Mouse (Mus musculus): ENCODE measurements around the gene Por. TPM values are rescaled to one million over a fixed set of nuclear protein-coding genes. Genes with fewer than 3 reads are reported as not detected.

Por gene
- polyA plus RNA-seq, 1 experiment from 2014 or later: 67.8 TPM

- no peak overlapping the region for H3K4me2 ChIP-seq
- no peak overlapping the region for H3K4me3 ChIP-seq
These were observed 8.6 kb downstream of the Por start for GRCm38 (mm10) chr5:135678481-135678880.

GRCm38 (mm10) chr5:135680967-135681545 lies 11.2 kb downstream of the Por start:
- Histone ChIP-seq H3K9me3 (no peaks in the 10 kb centered on the region), H3K4me2 (no peak overlapping the region), H3K4me1 (no peaks in the 10 kb centered on the region), H3K27me3 (no peaks in the 10 kb centered on the region), H3K36me3 (no peaks in the 10 kb centered on the region), H3K4me3 (no peak overlapping the region), H3K27ac (no peak overlapping the region), H3K9ac (no peak overlapping the region)
- no peak for ATAC-seq (ENCODE audit: borderline replicate concordance, extremely low read depth, low FRiP score, low TSS enrichment)
- WGBS: 74% methylated on average over 6 of the region's 6 CpGs

More at GRCm38 (mm10) chr5:135678481-135678880, 8.6 kb downstream of the Por start:
- 91% methylated on average over 6 of the region's 6 CpGs for WGBS
- no peaks in the 10 kb centered on the region for H3K36me3 ChIP-seq
- no peak for ATAC-seq (ENCODE audit: borderline replicate concordance, extremely low read depth, low FRiP score, low TSS enrichment)
- H3K27ac ChIP-seq: no peak overlapping the region
- peaks cover 4% of the 10 kb centered on the region; the same call in 1 of the 2 replicates for H3K27me3 ChIP-seq
- peaks cover 10% of the 10 kb centered on the region for H3K4me1 ChIP-seq
- no peaks in the 10 kb centered on the region for H3K9me3 ChIP-seq
- no peak overlapping the region for H3K9ac ChIP-seq

GRCm38 (mm10) chr5:135682009-135682408 lies 12.2 kb downstream of the Por start:
- no peak overlapping the region for H3K4me3 ChIP-seq
- H3K9ac ChIP-seq: no peak overlapping the region
- H3K4me2 ChIP-seq: no peak overlapping the region
- no peaks in the 10 kb centered on the region for H3K27me3 ChIP-seq
- no peaks in the 10 kb centered on the region for H3K9me3 ChIP-seq
- 95% methylated on average over 5 of the region's 5 CpGs for WGBS
- no peak overlapping the region for H3K27ac ChIP-seq
- no peaks in the 10 kb centered on the region for H3K36me3 ChIP-seq
- no peaks in the 10 kb centered on the region for H3K4me1 ChIP-seq
- no peak for ATAC-seq (ENCODE audit: borderline replicate concordance, extremely low read depth, low FRiP score, low TSS enrichment)

- Histone ChIP-seq H3K9me3 (no peaks in the 10 kb centered on the region), H3K4me2 (no peak overlapping the region), H3K27ac (no peak overlapping the region), H3K36me3 (no peaks in the 10 kb centered on the region), H3K9ac (no peak overlapping the region), H3K27me3 (no peaks in the 10 kb centered on the region), H3K4me3 (no peak overlapping the region), H3K4me1 (0 out of 2 replicates have a peak, but pooled peaks cover 2% of the 10 kb centered on the region)
- ATAC-seq (ENCODE audit: borderline replicate concordance, extremely low read depth, low FRiP score, low TSS enrichment): no peak
- 54% methylated on average over 12 of the region's 12 CpGs for WGBS
These were observed 13.2 kb downstream of the Por start for GRCm38 (mm10) chr5:135682942-135683570.

- peak overlapping the region; percentile 87 for H3K4me2 ChIP-seq
- H3K36me3 ChIP-seq: no peaks in the 10 kb centered on the region
- peak overlapping the region; percentile 70 for H3K4me3 ChIP-seq
- H3K9ac ChIP-seq: 0 out of 2 replicates have a peak overlapping the region, but pooled peaks have one; percentile 87
- ATAC-seq (ENCODE audit: borderline replicate concordance, extremely low read depth, low FRiP score, low TSS enrichment): no peak
- no peaks in the 10 kb centered on the region for H3K9me3 ChIP-seq
- H3K27ac ChIP-seq: no peak overlapping the region
- H3K4me1 ChIP-seq: peaks cover 29% of the 10 kb centered on the region
- no peaks in the 10 kb centered on the region for H3K27me3 ChIP-seq
- 84% methylated on average over 5 of the region's 5 CpGs for WGBS
These were observed 20.6 kb downstream of the Por start for GRCm38 (mm10) chr5:135690401-135690800.

GRCm38 (mm10) chr5:135691266-135691665 lies 21.4 kb downstream of the Por start:
- Histone ChIP-seq H3K4me1 (peaks cover 29% of the 10 kb centered on the region), H3K9me3 (no peaks in the 10 kb centered on the region), H3K9ac (no peak overlapping the region), H3K27ac (no peak overlapping the region), H3K36me3 (no peaks in the 10 kb centered on the region), H3K27me3 (no peaks in the 10 kb centered on the region), H3K4me3 (no peak overlapping the region), H3K4me2 (no peak overlapping the region)
- WGBS: 55% methylated on average over 4 of the region's 4 CpGs
- no peak for ATAC-seq (ENCODE audit: borderline replicate concordance, extremely low read depth, low FRiP score, low TSS enrichment)

- no peak overlapping the region for H3K4me2 ChIP-seq
- H3K36me3 ChIP-seq: no peaks in the 10 kb centered on the region
- no peak overlapping the region for H3K27ac ChIP-seq
- no peak overlapping the region for H3K4me3 ChIP-seq
- H3K9ac ChIP-seq: no peak overlapping the region
- no peaks in the 10 kb centered on the region for H3K9me3 ChIP-seq
- peaks cover 23% of the 10 kb centered on the region for H3K4me1 ChIP-seq
- no peak for ATAC-seq (ENCODE audit: borderline replicate concordance, extremely low read depth, low FRiP score, low TSS enrichment)
- 85% methylated on average over 5 of the region's 5 CpGs for WGBS
- H3K27me3 ChIP-seq: no peaks in the 10 kb centered on the region
These were observed 23.5 kb downstream of the Por start for GRCm38 (mm10) chr5:135693281-135693853.

GRCm38 (mm10) chr5:135695277-135695721 lies 25.5 kb downstream of the Por start:
- H3K36me3 ChIP-seq: no peaks in the 10 kb centered on the region
- H3K9me3 ChIP-seq: no peaks in the 10 kb centered on the region
- no peak overlapping the region for H3K4me3 ChIP-seq
- no peak for ATAC-seq (ENCODE audit: borderline replicate concordance, extremely low read depth, low FRiP score, low TSS enrichment)
- WGBS: 47% methylated on average over 7 of the region's 7 CpGs
- H3K27ac ChIP-seq: no peak overlapping the region
- no peak overlapping the region for H3K9ac ChIP-seq
- no peaks in the 10 kb centered on the region for H3K27me3 ChIP-seq
- no peak overlapping the region for H3K4me2 ChIP-seq
- H3K4me1 ChIP-seq: peaks cover 13% of the 10 kb centered on the region

- Histone ChIP-seq H3K9me3 (no peaks in the 10 kb centered on the region), H3K27me3 (no peaks in the 10 kb centered on the region), H3K36me3 (0 out of 2 replicates have a peak, but pooled peaks cover 6% of the 10 kb centered on the region), H3K27ac (no peak overlapping the region), H3K4me1 (peaks cover 3% of the 10 kb centered on the region; the same call in 1 of the 2 replicates), H3K4me3 (no peak overlapping the region), H3K4me2 (no peak overlapping the region), H3K9ac (no peak overlapping the region)
- no peak for ATAC-seq (ENCODE audit: borderline replicate concordance, extremely low read depth, low FRiP score, low TSS enrichment)
- 60% methylated on average over 5 of the region's 5 CpGs for WGBS
These were observed 27.9 kb downstream of the Por start for GRCm38 (mm10) chr5:135697711-135698111.

GRCm38 (mm10) chr5:135701601-135702000 lies 31.8 kb downstream of the Por start:
- Histone ChIP-seq H3K27ac (no peak overlapping the region), H3K36me3 (0 out of 2 replicates have a peak, but pooled peaks cover 6% of the 10 kb centered on the region), H3K4me3 (no peak overlapping the region), H3K4me2 (no peak overlapping the region), H3K9me3 (no peaks in the 10 kb centered on the region), H3K4me1 (no peaks in the 10 kb centered on the region), H3K27me3 (no peaks in the 10 kb centered on the region), H3K9ac (no peak overlapping the region)
- ATAC-seq (ENCODE audit: borderline replicate concordance, extremely low read depth, low FRiP score, low TSS enrichment): no peak
- 96% methylated on average over 4 of the region's 4 CpGs for WGBS

- Histone ChIP-seq H3K4me2 (no peak overlapping the region), H3K4me3 (no peak overlapping the region), H3K9me3 (no peaks in the 10 kb centered on the region), H3K27me3 (no peaks in the 10 kb centered on the region), H3K4me1 (no peaks in the 10 kb centered on the region), H3K36me3 (peaks cover 8% of the 10 kb centered on the region; the same call in 1 of the 2 replicates), H3K27ac (no peak overlapping the region), H3K9ac (no peak overlapping the region)
- 71% methylated on average over 6 of the region's 6 CpGs for WGBS
- ATAC-seq (ENCODE audit: borderline replicate concordance, extremely low read depth, low FRiP score, low TSS enrichment): no peak
These were observed 32.4 kb downstream of the Por start for GRCm38 (mm10) chr5:135702190-135702589.

GRCm38 (mm10) chr5:135702682-135703192 lies 32.9 kb downstream of the Por start:
- H3K9me3 ChIP-seq: no peaks in the 10 kb centered on the region
- ATAC-seq (ENCODE audit: borderline replicate concordance, extremely low read depth, low FRiP score, low TSS enrichment): peak; percentile 37; the same call in 1 of the 2 replicates
- no peaks in the 10 kb centered on the region for H3K4me1 ChIP-seq
- no peak overlapping the region for H3K4me3 ChIP-seq
- peaks cover 13% of the 10 kb centered on the region; the same call in 1 of the 2 replicates for H3K36me3 ChIP-seq
- no peak overlapping the region for H3K9ac ChIP-seq
- H3K4me2 ChIP-seq: no peak overlapping the region
- H3K27me3 ChIP-seq: no peaks in the 10 kb centered on the region
- WGBS: 38% methylated on average over 15 of the region's 15 CpGs
- peak overlapping the region; percentile 56 for H3K27ac ChIP-seq
